Mouse (Mus musculus) heart, postnatal 0 days (tissue): ENCODE data around the gene Kat6b.

Source experiments
- CTCF ChIP-seq: IDR thresholded peaks from 2 replicates; pipeline ENCODE4 v1.5.1; 2016; ENCODE audit warnings: antibody characterized with exemption, control low read depth, low read depth
- EP300 ChIP-seq: IDR thresholded peaks from 2 replicates; pipeline ENCODE4 v1.6.1; 2016; ENCODE audit warnings: antibody characterized with exemption, low read depth

DNA sequence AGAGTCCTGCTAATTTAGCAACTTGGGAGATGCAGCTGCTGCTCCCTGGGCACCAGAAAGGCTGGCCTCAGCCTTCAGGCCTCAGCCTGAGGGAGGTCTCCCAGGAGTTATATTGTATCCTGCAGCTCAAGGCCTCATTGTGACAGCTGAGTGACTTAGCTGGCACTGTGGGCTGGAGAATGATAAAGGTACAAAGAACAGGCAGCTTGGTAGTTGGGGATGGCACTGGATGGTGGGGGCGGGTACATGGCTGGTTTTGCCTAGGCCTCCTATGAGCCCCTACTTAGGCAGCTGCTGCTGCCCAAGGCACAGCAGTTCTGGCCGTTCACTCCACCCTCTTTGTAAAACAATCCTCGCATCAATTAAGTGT is 7.9 kb downstream of the Kat6b start:
- TF ChIP-seq CTCF, result no peak
- TF ChIP-seq EP300, result no peak
